Mouse (Mus musculus) urinary bladder, postnatal 4 days (tissue): ENCODE data around the gene Bcl3.

Experiments used
- DNase-seq, 2 experiments: peaks; one replicate each; pipeline ENCODE4 v3.0.0; 2021 to 2022; ENCODE audit warnings: low spot score in 2 of 2

Gene Bcl3

DNA sequence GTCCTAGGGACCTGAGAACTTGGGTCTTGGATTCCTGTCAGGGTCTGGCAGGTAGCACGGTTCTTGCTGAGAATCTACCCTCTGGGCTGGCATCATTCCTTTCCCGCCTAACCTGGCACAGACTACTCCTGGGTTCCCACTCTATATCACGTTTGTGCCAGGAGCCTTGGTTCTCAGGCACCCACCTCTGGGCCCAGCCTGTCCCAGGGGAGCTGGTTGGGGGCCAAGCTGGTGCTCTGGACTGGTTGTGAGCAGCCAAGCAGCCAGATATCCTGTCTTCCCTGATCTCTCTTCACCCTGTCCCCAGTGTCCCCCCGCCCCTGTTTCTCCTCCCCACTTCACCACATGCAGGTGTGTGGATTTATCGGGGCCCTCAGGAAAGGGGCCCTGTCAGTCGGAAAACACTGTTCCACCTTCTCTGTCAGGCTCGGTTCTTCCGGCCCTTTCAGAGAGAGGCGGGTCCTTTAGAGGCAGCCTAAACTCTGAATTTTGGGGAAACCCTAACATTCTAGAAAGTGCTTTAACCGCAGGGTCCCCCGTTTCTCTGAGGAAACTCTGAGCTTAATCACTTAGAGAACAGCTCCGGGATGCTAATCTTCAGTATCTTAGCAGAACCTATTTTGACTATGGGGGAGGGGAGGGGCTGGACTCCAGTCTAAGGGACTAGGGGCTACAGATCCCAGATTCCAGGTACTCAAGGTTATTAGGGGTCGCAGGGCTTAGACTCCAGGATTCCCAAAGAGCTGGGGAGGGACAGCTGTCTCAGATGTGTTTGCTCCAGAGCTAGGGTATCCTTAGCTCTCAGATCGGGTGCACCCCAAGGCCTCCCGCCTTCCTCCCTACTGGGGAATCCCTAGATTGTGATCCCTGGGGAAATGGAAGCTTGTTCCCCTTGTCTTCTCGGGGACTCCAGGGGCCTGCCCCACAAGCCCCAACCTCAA lies 52.9 kb downstream of the Bcl3 start:
- no peak for DNase-seq

DNA sequence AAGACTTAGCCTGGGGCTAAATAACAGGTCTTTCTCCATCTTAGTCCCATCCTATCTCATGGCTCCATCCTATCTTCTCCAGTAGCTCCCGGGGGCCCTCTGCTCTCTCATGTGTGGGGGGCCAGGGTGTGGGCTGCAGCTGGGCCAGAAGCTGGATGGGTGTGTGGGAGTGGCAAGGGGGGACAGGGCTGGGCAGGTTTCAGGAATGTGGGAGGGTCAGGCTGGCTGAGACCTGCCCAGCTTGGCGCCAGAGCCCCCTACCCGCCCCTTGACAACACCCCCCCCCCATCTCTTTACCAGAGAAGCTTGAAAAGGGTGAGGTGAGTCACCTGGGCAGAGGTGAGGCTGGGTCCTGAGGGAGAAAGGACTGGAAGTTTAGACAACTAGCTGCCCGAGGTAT lies 53.6 kb downstream of the Bcl3 start:
- peak in 1 of 2 experiments; percentile 53 for DNase-seq

DNA sequence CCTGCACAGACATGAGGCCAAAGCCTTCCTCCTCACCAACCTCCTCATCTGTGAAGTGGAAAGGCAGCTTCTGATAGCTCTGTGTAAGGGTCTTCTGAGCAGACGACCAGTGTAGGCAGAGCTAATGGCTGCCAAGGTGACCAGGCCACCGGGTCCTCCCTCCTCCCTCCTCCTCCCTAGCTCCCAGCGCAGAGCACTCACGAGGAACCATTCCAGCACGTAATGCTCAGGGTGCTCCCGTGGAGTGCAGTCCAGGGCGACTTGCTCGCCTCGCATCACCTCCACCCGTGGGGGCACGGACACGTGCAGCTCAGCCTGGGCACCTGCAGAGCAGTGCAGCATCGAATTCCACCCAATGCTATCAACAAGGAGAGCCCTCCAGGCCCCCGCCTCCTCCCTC lies 54.3 kb downstream of the Bcl3 start:
- DNase-seq = no peak

DNA sequence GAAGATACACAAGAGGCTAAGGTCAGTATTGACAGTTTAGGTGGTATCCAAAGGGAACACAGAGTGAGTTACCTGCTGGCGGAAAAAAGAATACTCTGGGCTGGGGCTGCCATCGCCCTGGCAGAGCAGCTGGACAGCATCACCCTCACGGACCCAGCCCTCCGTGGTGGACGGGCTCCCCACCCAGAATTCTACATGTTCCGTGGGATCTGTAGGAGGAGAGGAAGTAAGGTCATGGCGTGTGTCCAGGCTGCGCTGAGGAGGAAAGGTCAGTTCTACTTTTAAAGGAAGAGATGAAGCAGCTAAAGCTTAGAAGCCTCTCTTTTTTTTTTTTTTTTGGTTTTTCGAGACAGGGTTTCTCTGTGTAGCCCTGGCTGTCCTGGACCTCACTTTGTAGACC lies 58.0 kb downstream of the Bcl3 start:
- no peak for DNase-seq

DNA sequence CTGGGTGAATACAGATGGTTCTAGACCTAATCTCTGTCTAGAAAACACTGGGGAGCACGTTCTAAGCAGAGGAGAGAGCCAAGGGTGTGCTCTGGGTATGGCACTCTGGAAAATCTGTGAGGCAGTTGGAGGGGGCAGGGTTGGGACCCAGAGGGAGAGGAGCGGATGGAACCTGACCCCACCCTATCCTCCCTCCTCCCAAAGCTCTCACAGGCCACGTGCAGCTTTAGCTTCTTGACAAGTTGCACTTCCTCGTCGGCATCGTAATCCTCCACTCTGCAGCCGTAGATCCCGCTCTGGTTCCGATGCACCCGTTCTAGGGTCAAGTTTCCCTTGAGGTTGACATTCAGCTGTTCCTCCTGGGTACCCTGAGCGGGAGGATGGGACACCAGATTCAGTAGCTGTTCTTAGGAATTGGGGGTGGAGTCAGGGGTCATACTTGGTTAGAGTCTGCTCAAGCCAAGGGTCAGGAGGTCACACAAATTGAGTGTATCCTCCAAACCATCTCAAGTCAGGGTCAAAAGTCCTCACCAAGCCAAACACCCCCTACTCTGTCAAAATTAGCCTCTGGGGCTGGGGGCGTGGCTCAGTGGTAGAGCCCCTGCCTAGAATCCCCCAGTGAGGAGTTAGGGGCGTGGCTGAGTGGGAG lies 58.6 kb downstream of the Bcl3 start:
- DNase-seq = no peak

- no peak for DNase-seq
Measured at GRCm38 (mm10) chr7:19762283-19762682, 60.3 kb downstream of the Bcl3 start.

DNA sequence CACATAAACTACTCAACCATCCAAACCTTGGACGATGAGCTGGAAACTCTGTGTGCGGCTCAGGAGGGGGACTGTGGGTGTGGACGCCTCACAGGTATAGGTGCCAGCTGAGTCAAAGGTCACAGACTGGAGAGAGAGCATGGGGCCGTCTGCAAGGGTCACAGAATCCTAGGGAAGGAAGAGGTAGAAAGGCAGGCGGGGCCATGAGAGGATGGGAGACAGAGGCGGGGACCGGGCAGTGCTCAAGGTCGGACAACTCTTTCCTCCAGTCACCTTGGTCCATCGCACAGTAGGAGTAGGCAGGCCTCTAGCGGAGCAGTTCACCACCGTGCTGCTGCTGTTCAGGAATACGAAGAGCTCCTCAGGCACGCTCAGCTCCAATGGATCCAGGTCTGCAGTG lies 62.5 kb downstream of the Bcl3 start:
- no peak for DNase-seq

DNA sequence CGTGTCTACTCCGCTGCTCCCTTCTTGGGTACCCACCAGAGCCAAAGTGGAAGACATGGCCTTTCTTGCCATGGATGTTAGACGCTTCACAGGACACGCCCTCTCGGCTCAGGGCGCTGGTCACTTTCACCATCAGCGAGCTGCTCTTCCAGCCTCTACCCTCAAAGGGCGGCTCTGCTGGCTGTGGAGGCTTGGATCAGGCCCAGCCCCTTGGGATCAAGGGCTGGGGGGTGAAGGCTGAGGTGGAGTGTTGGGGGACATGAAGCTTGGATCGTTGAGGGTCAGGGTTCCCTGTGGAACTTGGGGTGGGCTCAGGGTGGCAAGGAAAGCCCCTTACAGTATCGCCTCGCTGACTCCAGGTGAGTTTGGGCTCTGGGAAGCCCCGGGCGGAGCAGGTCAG lies 63.9 kb downstream of the Bcl3 start:
- no peak for DNase-seq
